Mouse (Mus musculus) cerebellum, adult 11 months (tissue): Measurements from ENCODE around the gene Rnf187.

ENCODE experiments used
- DNase-seq: peaks from one replicate; pipeline ENCODE4 v3.0.0; 2022

Gene Rnf187

DNA sequence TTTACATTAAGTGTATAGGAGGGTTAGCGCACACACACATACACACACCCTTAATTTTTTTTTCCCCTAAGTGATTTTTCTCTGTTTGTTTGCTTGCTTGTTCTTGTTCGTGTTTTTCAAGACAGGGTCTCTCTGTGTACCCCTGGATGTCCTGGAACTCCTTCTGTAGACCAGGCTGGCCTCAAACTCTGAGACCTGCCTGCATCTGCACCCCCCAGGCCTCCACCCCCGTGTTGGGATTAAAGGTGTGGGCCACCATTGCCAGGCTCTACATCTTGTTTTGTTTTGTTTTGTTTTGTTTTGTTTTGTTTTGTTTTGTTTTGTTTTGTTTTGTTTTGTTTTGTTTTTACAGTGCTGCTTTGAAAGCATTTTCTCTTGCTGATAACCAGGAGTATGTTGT lies 8.6 kb upstream of the Rnf187 start:
- no peak for DNase-seq

GRCm38 (mm10) chr11:58944136-58944535 lies 5.4 kb upstream of the Rnf187 start:
- no peak for DNase-seq

GRCm38 (mm10) chr11:58939088-58939439 lies 348 bp upstream of the Rnf187 start:
- DNase-seq = no peak

- DNase-seq = no peak
Observed at GRCm38 (mm10) chr11:58937909-58938308, 807 bp downstream of the Rnf187 start.

- DNase-seq = no peak
Observed at GRCm38 (mm10) chr11:58931576-58931975, 7.1 kb downstream of the Rnf187 start.

GRCm38 (mm10) chr11:58930254-58930653 lies 8.5 kb downstream of the Rnf187 start:
- no peak for DNase-seq

DNA sequence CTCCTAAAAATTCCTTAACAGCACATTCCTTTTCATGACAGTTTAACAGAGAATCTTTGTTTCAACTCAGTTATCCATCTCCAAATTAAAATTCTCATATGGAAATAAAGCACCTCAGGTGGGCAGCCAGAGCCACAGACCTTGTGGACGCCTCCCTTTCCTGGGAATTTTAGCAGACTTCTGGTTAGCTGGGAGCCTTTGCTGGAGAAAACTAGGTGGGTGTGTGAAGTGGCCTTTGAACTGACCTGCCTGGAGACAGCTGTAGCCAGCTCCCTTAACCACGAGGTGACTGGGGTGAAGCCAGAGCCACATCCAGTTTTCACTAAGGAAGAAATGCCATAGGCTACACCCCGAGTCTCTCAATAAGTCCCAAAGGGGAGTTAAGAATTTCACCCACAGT lies 9.1 kb downstream of the Rnf187 start:
- DNase-seq = no peak

DNA sequence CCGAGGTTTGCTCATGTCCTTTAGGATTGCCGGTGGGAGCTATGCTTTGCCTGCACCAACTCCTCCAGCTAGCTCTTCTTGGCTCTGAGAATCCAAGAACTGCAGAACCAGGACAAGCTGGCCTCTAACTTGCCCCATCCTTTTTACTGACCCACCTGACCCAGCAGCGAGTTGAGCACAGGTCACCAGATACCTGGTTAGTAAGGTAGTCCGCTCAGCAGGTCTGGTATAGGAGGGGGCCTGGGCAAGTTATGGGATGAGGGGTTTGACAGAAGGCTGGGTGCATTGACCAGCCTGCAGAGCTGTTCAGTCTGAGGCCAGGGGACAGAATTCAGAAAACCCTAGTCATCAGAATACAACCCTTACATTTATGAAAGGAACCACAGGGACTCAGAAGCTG lies 9.7 kb downstream of the Rnf187 start:
- DNase-seq = no peak

DNA sequence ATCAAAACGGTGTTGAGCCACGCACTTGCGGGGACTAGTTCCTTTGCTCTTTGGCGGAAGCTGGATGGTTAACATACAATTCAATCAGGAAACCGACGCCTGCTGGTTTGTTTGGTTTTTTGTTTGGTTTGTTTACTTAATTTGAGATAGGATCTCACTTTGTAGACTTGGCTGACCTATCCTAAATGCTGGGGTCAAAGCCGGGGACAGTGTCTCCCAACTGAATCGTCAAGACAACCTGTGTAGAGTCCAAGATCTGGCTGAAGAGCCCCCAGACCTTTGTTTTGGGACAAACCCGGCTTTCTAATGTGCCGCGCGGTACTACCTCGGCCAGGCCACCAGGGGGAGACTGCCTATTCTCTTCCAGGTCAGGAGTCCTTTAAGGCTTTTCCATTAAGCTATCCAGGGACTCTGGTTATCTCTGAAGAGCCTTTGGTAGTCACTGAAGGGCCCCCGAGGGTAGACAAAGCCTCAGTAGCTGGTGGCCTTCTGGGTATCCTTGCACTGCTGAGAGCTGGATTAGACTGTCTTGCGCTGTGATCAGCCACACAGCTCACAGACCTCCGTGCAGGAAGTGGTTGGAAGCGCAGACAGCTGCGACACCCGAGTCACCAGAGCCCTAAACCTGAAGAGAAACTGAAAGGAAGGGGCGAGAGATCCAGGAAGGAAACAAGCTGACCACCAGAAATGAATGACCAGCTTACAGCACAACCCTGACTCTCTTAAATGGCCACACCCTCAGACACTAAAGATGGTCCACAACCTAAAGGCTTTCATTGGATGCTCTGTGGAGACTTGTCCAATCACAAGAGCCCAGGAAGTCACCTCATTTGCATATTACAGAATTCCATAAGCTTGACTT lies 10.7 kb downstream of the Rnf187 start:
- no peak for DNase-seq

GRCm38 (mm10) chr11:58927053-58927452 lies 11.7 kb downstream of the Rnf187 start:
- no peak for DNase-seq

DNA sequence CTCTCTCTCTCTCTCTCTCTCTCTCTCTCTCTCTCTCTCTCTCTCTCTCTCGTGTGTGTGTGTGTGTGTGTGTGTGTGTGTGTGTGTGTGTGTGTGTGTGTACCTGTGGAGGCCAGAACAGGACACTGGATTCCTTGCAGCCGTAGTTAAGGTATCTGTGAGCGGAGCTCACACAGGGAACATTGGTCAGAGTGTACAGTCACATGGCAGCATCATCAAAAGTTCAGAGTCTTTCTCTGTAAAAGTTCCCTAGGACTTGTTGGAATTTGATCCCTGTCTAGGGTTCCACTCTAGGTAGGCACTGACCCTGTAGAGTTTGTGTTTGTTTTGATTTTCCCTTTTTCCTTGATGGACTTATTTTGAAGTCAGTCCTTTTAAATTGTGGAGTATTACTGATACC lies 12.1 kb downstream of the Rnf187 start:
- no peak for DNase-seq

DNA sequence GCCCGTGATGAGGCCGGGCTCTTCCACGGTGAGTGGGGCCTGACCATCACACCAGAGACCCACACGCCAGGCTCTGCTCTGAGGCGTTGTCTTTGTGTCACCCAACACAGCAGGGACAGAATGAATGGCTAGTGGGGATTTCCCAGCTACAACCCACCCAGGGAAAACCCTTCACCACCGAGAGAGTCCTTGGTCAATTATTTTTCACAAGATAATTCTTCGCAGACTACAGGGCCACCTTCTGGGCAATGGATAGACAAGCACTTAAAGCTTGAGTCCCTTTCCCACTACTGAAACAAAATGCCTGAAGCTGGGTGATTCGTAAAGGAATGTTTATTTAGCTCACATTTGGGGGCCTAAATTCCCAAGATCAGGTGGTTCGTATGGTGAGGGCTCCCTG lies 16.3 kb downstream of the Rnf187 start:
- DNase-seq = no peak

DNA sequence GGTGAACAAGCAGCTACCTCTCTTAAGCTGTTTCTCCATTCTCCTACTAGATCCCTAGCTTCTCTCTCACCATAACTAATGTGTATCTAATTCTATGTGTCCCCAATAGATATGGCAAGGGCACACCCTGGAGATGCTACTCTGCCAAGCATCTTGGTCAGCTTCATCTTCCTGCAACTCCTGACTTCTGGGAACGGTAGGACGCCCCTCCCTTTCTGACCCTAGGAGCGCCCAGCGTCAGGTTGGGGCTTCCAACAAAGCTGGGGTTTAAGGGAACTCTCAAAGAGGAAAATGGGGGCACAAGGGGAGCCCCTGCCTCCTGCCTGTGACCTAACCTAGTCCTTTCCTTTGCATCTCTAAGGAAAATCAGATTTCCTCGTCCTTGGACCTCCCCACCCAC lies 20.0 kb downstream of the Rnf187 start:
- no peak for DNase-seq

DNA sequence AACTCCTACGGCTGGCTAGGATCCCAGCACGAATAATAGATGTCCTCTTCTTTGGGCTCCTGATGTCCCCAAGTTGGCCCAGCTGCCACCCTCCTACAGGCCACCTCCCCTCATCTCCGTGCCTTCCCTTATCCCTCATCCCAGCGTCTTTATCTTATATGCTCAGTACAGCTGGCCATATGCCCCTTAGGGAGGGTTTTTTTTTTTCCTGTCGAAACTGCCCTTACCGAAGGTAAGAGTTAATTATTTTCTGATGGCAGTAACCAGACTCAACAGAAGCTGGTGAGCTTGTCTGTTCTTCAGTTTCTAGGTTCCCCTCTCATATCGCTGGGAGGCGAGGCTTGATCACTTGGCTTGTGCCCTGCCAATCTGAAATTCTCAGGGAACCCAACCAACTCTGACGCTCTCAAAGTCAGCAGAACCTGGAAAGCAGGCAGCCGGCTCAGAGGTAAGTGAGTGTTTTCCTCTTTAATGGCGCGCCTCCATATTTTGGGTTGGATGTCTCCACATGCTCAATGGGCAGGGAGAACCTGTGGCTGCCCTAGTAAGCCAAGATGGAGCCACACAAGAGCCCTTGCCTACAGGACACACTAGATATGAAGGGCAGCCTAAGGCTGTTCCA lies 20.9 kb downstream of the Rnf187 start, which contains the start of gene Btnl10:
TSS of gene Btnl10 (plus strand) at position 164 of the 622 bp plus-strand sequence.
- no peak for DNase-seq

- DNase-seq = no peak
Observed at GRCm38 (mm10) chr11:58916879-58917744, 21.6 kb downstream of the Rnf187 start.

- DNase-seq = no peak
Observed at GRCm38 (mm10) chr11:58914461-58915028, 24.2 kb downstream of the Rnf187 start.

GRCm38 (mm10) chr11:58913776-58914175 lies 24.9 kb downstream of the Rnf187 start:
- no peak for DNase-seq

GRCm38 (mm10) chr11:58904838-58905237 lies 33.9 kb downstream of the Rnf187 start:
- no peak for DNase-seq

GRCm38 (mm10) chr11:58904410-58904718 lies 34.4 kb downstream of the Rnf187 start:
- DNase-seq = no peak

- DNase-seq = peak; percentile 96
Observed at GRCm38 (mm10) chr11:58903511-58904409, 35.0 kb downstream of the Rnf187 start, which contains the start of gene Zfp39. Gene Zfp39 (minus strand): TSS chr11:58904225.

DNA sequence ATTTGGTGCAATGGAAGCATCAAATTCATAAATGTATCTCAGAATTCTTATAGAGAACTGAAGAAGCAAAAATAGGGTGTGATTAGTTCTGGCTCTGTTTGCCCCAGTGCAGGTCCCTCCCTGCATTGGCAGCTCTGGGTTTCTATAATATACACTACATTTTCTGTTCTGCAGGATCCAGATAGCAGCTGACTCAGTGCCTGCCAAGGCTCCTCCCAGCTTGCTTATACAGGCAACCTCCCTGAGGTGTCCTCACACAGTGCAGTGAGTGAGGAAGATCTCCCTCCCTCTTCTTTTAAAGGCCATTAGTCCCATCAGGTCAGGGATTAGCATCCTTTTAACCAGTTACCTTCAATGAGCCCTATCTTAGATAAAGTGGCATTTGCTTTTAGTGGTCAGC lies 37.6 kb downstream of the Rnf187 start:
- no peak for DNase-seq

DNA sequence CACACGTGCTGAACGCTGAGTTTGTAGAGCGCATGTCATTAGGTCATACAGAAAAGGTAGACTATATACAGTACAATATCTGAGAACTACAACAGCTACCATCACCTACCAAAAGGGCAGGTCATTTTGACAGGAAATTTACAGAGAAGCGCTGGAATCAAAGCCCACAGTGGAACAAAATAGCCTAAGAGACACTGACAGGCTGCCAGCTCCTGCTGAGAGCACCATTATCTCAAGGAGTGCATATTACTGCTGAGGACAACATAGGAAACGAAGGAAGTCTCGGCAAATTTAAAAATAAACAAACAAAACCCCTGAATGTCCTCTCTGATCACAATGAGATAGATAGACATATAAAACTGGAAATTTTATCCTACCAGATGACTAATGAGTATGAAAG lies 41.2 kb downstream of the Rnf187 start:
- no peak for DNase-seq
